7 mouse cellular contexts compared by ENCODE assay signal in genomic region chr2:25546811-25547491, GRCm38 (mm10). TPM values are rescaled to one million over a fixed set of nuclear protein-coding genes. Genes with fewer than 3 reads are reported as not detected.
DNase-seq lines count a peak whose midpoint lies in the region; ATAC-seq and TF ChIP-seq lines count a peak whose summit lies in the region.

Gene Traf2 (minus strand): TSS chr2:25546940.

- peak within 1 kb of the TSS; percentile 68 for H3K4me2 ChIP-seq in intestine, postnatal 0 days (replicated peaks; ENCODE audit: low read depth)
- peak within 1 kb of the TSS; percentile 78 for H3K4me2 ChIP-seq in midbrain, embryonic 12.5 days (replicated peaks)

- H3K4me1 ChIP-seq in embryonic facial prominence, embryonic 10.5 days: peaks cover 21% of the 10 kb centered on the region
- H3K4me1 ChIP-seq in intestine, postnatal 0 days (replicated peaks; ENCODE audit: control insufficient read depth, insufficient read depth, low read length): no peaks in the 10 kb centered on the region
- peaks cover 18% of the 10 kb centered on the region for H3K4me1 ChIP-seq in midbrain, embryonic 12.5 days
- peaks cover 18% of the 10 kb centered on the region for H3K4me1 ChIP-seq in small intestine, adult 2 months (ENCODE audit: control insufficient read depth, insufficient read depth, insufficient read length, low read length)

- ATAC-seq in intestine, postnatal 0 days: peak; percentile 99
- peak; percentile 99 for ATAC-seq in midbrain, embryonic 12.5 days (ENCODE audit: low FRiP score, low read depth)

- peaks cover 15% of the 10 kb centered on the region; the same call in 1 of the 2 replicates for H3K36me3 ChIP-seq in embryonic facial prominence, embryonic 10.5 days (replicated peaks)
- H3K36me3 ChIP-seq in intestine, postnatal 0 days (ENCODE audit: control insufficient read depth, insufficient read depth): no peaks in the 10 kb centered on the region
- no peaks in the 10 kb centered on the region for H3K36me3 ChIP-seq in midbrain, embryonic 12.5 days
- no peaks in the 10 kb centered on the region for H3K36me3 ChIP-seq in small intestine, adult 2 months (ENCODE audit: control insufficient read depth, insufficient read depth, low read length)

- no peak for TF ChIP-seq CTCF in intestine, postnatal 0 days (IDR thresholded peaks at IDR 0.05; ENCODE audit: low read depth)
- no peak for TF ChIP-seq CTCF in small intestine, adult 2 months (IDR thresholded peaks at IDR 0.05; ENCODE audit: extremely low read depth, insufficient read length, insufficient replicate concordance, low read depth, low read length)

- 3% methylated on average over 48 of the region's 48 CpGs for WGBS in embryonic facial prominence, embryonic 10.5 days
- WGBS in intestine, postnatal 0 days: 3% methylated on average over 48 of the region's 48 CpGs
- 2% methylated on average over 48 of the region's 48 CpGs for WGBS in midbrain, embryonic 12.5 days
- WGBS in small intestine, adult 2 months: 3% methylated on average over 48 of the region's 48 CpGs

- no peaks in the 10 kb centered on the region for H3K27me3 ChIP-seq in embryonic facial prominence, embryonic 10.5 days (replicated peaks; ENCODE audit: low read depth, poor library complexity, severe bottlenecking)
- H3K27me3 ChIP-seq in intestine, postnatal 0 days (replicated peaks; ENCODE audit: control insufficient read depth, insufficient read depth, low read length): no peaks in the 10 kb centered on the region
- no peaks in the 10 kb centered on the region for H3K27me3 ChIP-seq in midbrain, embryonic 12.5 days
- no peaks in the 10 kb centered on the region for H3K27me3 ChIP-seq in small intestine, adult 2 months (ENCODE audit: control insufficient read depth, insufficient read depth, low read length)

- peak within 1 kb of the TSS; percentile 91 for H3K27ac ChIP-seq in embryonic facial prominence, embryonic 10.5 days (replicated peaks)
- H3K27ac ChIP-seq in intestine, postnatal 0 days (ENCODE audit: low read depth, low read length): peak within 1 kb of the TSS; percentile 74
- peak within 1 kb of the TSS; percentile 60 for H3K27ac ChIP-seq in midbrain, embryonic 12.5 days (replicated peaks)
- peak within 1 kb of the TSS; percentile 74 for H3K27ac ChIP-seq in small intestine, adult 2 months (ENCODE audit: insufficient read depth, low read depth, low read length)

- peak; percentile 48 for TF ChIP-seq POLR2A in small intestine, adult 2 months (IDR thresholded peaks at IDR 0.05; ENCODE audit: low read depth, low read length)

- peak within 1 kb of the TSS; percentile 60 for H3K4me3 ChIP-seq in embryonic facial prominence, embryonic 10.5 days
- H3K4me3 ChIP-seq in intestine, postnatal 0 days (ENCODE audit: low read depth, low read length): peak within 1 kb of the TSS; percentile 65
- H3K4me3 ChIP-seq in midbrain, embryonic 12.5 days: peak within 1 kb of the TSS; percentile 74
- peak within 1 kb of the TSS; percentile 98 for H3K4me3 ChIP-seq in small intestine, adult 2 months (ENCODE audit: low read depth, low read length)

- intact Hi-C loops in left cerebral cortex, postnatal 4 days (cut with DNase I): no loop called here

- no peaks in the 10 kb centered on the region for H3K9me3 ChIP-seq in embryonic facial prominence, embryonic 10.5 days
- no peaks in the 10 kb centered on the region for H3K9me3 ChIP-seq in intestine, postnatal 0 days (ENCODE audit: control insufficient read depth)
- no peaks in the 10 kb centered on the region for H3K9me3 ChIP-seq in midbrain, embryonic 12.5 days

- DNase-seq in adrenal gland, postnatal 10 days: peak; percentile 99
- DNase-seq in embryonic facial prominence, embryonic 10.5 days (ENCODE audit: low spot score): peak; percentile 99
- peak; percentile 93 for DNase-seq in gonadal fat pad, adult 2 months (ENCODE audit: low read depth)
- DNase-seq in left cerebral cortex, postnatal 4 days: peak; percentile 99

- H3K9ac ChIP-seq in intestine, postnatal 0 days (ENCODE audit: low read depth, low read length): peak within 1 kb of the TSS; percentile 82
- peak within 1 kb of the TSS; percentile 72 for H3K9ac ChIP-seq in midbrain, embryonic 12.5 days (replicated peaks)

RNA-seq across cellular contexts. Expression of gene Traf2, which starts in this region (rescaled TPM):
- total RNA-seq in adrenal gland, postnatal 10 days (2021): 10 to 100 TPM; 18.0 to 22.7 TPM
- 39.9 and 40.1 TPM in 2 replicates for polyA plus RNA-seq in embryonic facial prominence, embryonic 10.5 days (2016; fragmentation: Nextera tagmentation; extraction: Ambion mirVana)
- 13.7 and 17.0 TPM in 2 replicates for polyA plus RNA-seq in gonadal fat pad, adult 2 months (2012; rRNA removed)
- polyA plus RNA-seq in intestine, postnatal 0 days (2015; fragmentation: Nextera tagmentation; extraction: Ambion mirVana): 16.4 and 18.7 TPM in 2 replicates
- 1 to 10 TPM; 7.5 to 8.6 TPM for total RNA-seq in left cerebral cortex, postnatal 4 days (2021)
- polyA plus RNA-seq in midbrain, embryonic 12.5 days (2016; fragmentation: Nextera tagmentation; extraction: Ambion mirVana): 32.3 and 32.4 TPM in 2 replicates
- 8.2 and 13.7 TPM in 2 replicates for polyA plus RNA-seq in small intestine, adult 2 months (2012; rRNA removed)

Comparison
In these comparisons a context has a peak if more than half of its experiments do, and no peak if none do; other contexts are left out.
1. Peak in every context shown above with its lines: DNase-seq, ATAC-seq, H3K4me3 ChIP-seq and H3K27ac ChIP-seq.